Mouse (Mus musculus): ENCODE results near the gene Cdk13.

The Cdk13 gene

DNA sequence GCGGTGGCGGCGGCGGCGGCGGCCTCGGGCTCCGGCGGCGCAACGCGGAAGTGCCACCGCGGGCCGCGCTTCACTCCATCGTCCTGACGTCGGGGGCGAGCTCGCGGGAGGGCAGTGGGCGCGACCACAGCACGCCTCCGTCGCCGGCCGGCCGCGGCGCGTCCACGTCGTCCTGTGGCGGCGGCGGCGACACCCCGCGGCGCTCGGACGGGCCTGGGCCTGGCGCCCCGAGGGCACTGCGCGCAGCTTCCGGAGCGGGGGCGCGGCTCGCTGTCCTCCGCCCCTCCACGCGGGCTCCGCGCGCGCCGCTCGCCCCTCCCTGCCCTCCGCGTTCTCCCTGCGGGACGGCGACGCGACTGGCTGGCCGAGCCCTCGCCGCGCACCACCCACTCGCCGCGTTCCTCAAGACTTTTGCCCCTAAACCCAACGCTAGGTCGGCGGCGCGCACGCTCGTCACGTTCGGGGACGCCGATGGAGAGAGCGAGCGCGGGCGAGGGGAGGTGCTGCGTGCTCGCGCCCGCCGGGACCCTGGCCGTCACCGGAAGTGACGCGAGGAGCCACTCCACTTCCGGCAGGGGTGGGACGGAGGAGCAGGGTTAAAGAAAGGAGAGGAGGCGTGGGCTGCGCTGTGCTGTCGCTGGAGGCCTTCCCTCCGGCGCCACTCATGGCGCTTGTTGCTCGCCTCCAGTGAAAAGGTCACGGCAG is at the start of gene Cdk13:
TSS of gene Cdk13 (minus strand) at position 189 of the 705 bp plus-strand sequence.
- peak; percentile 99 for DNase-seq (ENCODE audit: low read depth, low spot score)

GRCm38 (mm10) chr13:17843336-17843735 is 38.4 kb upstream of the Cdk13 start:
- DNase-seq (ENCODE audit: low read depth, low spot score) = no peak

GRCm38 (mm10) chr13:17842756-17843155 is 37.9 kb upstream of the Cdk13 start:
- peak; percentile 21 for DNase-seq (ENCODE audit: low read depth, low spot score)

DNA sequence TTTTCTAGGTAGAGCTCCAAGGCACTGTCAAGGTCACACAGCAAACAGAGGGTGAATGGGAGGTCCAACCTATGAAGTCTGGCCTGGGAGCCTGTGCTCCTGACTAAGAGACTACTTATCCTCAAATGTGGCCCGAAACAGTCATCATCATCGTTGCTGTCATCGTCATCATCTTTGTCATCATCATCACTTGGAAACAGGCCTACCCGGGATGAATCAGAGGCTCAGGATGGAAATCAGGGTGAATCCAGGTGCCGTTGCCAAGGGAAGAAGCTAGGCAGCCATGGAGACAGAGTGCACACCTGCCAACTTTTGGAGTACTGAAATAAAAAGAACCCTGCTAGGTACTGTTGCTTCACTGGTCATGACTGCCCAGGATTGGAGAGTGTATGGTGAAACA is 34.2 kb upstream of the Cdk13 start:
- DNase-seq (ENCODE audit: low read depth, low spot score) = no peak

- DNase-seq (ENCODE audit: low read depth, low spot score) = peak; percentile 69
Measured at GRCm38 (mm10) chr13:17838484-17838851, 33.6 kb upstream of the Cdk13 start.

DNA sequence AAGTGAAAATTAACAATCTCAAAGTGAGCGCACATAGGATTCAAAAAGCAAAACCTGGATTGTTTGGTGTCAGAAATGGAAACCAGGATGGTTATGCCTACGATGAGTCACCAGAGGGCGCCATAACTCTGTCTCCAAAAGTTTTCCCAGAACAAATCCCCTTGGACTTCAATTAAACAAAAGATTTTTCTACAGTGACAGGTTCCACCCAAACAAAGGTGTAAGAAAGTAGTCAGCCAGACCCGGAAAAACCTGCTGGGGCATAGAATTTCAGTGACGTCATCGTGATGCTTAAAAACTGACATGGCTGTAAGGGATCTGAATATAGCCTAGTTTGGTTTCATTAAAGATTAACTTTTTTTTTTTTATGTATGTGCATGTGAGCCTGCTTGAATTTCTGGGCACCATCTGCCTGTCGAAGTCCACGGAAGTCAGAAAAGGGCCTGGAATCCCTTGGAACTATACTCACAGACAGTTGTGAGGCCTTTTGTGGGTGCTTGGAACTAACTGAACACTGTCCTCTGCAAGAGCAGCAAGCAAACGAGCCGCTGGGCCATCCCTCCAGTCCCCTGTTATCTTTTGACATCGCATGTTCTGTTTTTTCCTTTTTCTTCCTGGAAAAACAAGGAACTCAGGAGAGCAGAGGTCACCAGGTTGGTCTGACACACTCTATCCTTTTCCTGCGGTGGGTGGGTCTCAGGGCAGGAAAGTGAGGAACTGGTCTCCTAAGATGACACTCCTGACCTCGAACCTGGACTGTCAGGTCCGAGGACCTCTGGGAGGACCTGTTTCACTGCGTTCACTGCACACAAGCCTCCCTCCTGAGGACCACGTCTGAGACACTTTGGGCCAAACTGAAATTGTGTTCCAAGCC is 33.0 kb upstream of the Cdk13 start:
- DNase-seq (ENCODE audit: low read depth, low spot score) = peak; percentile 52

- DNase-seq (ENCODE audit: low read depth, low spot score) = no peak
Measured at GRCm38 (mm10) chr13:17836808-17837207, 31.9 kb upstream of the Cdk13 start.

DNA sequence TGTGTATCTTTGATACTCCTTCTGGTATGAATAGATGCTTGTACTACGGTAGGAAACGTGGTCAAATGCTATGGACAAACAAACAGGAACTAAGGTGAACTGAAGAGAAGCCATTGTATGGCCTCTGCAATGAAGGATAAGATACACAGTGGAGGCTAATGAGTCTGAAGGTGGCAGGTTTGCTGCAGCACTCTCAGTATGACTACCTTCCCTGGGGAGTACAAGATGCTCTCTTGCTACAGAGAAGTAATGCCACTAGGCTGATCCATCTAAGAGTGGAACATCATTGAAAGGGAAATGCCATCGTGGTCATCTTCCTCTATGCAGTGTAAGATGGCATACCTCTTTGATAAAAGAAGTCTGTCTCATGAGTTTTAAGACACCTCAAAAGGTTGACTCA is 28.0 kb upstream of the Cdk13 start:
- DNase-seq (ENCODE audit: low read depth, low spot score) = no peak

GRCm38 (mm10) chr13:17817226-17817625 is 12.3 kb upstream of the Cdk13 start:
- no peak for DNase-seq (ENCODE audit: low read depth, low spot score)

DNA sequence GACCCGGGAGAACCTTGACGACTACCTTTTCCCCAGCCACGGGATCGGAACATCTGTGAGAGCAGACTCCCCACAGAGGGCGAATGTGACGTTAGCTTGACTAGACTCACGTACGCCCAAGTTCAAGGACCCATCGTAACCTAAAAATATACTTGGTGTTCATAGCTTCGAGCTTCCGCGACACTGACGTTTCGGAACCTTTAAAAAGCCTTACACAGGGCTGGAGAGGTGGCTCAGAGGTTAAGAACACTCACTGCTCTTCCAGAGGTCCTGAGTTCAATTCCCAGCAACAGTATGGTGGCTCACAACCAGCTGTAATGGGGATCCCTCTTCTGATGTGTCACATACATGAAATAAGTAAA is 698 bp upstream of the Cdk13 start:
- no peak for DNase-seq (ENCODE audit: low read depth, low spot score)

- DNase-seq (ENCODE audit: low read depth, low spot score) = peak; percentile 54
Measured at GRCm38 (mm10) chr13:17804058-17804841, 647 bp downstream of the Cdk13 start.

- peak; percentile 69 for DNase-seq (ENCODE audit: low read depth, low spot score)
Measured at GRCm38 (mm10) chr13:17803331-17804057, 1.4 kb downstream of the Cdk13 start.

- DNase-seq (ENCODE audit: low read depth, low spot score) = no peak
Measured at GRCm38 (mm10) chr13:17802880-17803279, 2.0 kb downstream of the Cdk13 start.

GRCm38 (mm10) chr13:17799735-17800134 is 5.2 kb downstream of the Cdk13 start:
- DNase-seq (ENCODE audit: low read depth, low spot score) = no peak

DNA sequence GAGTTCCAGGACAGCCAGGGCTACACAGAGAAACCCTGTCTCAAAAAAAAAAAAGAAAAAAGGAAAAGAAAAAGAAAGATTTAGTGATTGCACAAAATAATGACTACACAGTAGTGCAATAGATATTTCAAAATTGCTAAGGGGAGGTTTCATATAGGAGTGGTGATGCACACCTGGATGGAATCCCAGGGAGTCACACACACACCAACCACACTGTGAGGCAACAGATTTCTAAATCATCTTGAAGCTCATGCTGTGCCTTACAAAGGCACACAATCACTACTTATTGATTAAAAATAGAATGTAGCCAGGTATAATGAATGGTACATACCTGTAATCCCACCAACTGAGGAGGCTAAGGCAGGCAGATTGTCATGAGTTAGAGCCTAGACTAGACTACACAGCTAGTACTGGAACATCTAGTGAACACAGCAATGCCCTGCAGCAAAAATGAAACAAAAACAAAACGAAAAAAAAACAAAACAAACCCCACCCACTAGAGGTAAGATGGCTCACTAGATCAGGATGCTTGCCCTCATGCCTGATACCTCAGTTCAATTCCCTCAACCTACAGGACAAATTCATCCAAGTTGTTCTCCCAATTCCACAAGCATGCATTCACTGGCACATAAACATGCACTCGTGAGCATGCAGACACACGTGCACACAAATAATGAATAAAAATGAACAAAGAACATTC is 9.0 kb downstream of the Cdk13 start:
- no peak for DNase-seq (ENCODE audit: low read depth, low spot score)

DNA sequence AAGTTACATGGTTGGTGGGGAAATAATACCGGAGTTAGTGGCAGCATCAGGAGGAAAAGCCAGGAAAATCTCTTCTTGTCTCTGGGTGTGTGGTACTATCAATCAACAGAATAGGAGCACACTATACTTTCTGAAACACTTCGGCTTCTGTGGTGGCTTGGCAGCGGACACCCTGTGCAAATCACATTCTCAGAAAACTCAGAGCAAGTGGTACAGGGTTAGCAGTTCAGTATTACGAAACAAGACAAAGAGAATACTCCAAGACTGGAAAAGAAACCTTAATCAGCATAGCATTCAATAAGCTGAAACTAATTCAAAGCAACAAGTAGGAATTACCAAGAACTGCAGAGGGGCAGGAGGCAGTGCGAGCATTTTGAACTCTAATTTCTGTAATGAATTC is 21.3 kb downstream of the Cdk13 start:
- no peak for DNase-seq (ENCODE audit: low read depth, low spot score)

- no peak for DNase-seq (ENCODE audit: low read depth, low spot score)
Measured at GRCm38 (mm10) chr13:17779923-17780322, 25.0 kb downstream of the Cdk13 start.

- no peak for DNase-seq (ENCODE audit: low read depth, low spot score)
Measured at GRCm38 (mm10) chr13:17776303-17776702, 28.6 kb downstream of the Cdk13 start.

DNA sequence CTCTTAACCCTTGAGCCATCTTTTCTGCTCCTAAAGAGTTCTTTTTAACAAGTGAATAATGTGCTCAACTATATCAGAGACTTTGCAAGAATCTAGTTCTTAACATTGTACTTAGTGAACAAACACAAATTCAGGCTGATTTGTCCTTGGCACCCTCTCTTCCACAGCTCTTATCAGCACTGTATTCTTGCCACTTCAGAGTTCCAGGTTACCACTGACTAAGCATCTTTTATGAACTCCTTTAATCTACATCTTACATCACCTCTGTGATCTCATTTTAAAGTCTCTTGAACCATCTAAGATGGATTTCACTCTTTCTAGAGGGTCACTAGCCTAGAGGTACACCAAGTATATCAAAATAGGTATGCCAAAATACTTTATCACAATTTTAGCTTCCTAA is 29.5 kb downstream of the Cdk13 start:
- DNase-seq (ENCODE audit: low read depth, low spot score) = no peak

DNA sequence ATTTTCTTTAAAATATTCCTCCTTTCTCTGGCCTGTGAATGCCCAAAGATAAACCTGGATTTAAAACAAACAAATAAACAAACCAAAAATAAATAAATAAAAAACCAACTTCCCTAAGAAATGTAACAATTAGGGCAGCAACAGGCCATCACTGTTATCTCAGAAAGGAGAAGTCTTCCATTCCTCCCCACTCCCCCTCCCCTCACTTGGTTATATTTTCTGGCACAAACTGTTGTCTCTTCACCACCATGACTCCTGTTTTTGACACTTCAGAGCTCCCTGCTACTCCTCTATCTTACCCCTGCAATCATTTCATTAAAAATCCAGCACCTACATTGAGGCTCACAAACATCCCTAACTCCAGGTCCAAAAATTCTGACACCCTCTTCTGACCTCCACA is 31.8 kb downstream of the Cdk13 start:
- DNase-seq (ENCODE audit: low read depth, low spot score) = no peak

- no peak for DNase-seq (ENCODE audit: low read depth, low spot score)
Measured at GRCm38 (mm10) chr13:17772574-17772973, 32.3 kb downstream of the Cdk13 start.
